Mouse (Mus musculus) splenic B cell, adult 2 months (primary cell): ENCODE results near the gene Tbc1d16.

Source experiments
- DNase-seq: peaks from one replicate; pipeline ENCODE4 v3.0.0-alpha.2; 2011; ENCODE audit warnings: low read depth, low spot score
- H3K27me3 ChIP-seq: 2 replicates; pipeline ENCODE4 v1.6.1; 2012; ENCODE audit warnings: mild to moderate bottlenecking, low read length, moderate library complexity, mixed read lengths; ENCODE audit not compliant: control insufficient read depth, poor library complexity, insufficient read depth, severe bottlenecking
- H3K36me3 ChIP-seq: 2 replicates; pipeline ENCODE4 v1.6.1; 2012; ENCODE audit warnings: mild to moderate bottlenecking, low read length, moderate library complexity, mixed read lengths; ENCODE audit not compliant: control insufficient read depth, poor library complexity, insufficient read depth, severe bottlenecking

Gene Tbc1d16

GRCm38 (mm10) chr11:119181861-119182395 lies 46.4 kb downstream of the Tbc1d16 start:
- DNase-seq = no peak
- Histone ChIP-seq H3K36me3 (no peaks in the 10 kb centered on the region), H3K27me3 (no peaks in the 10 kb centered on the region)

GRCm38 (mm10) chr11:119180824-119181582 lies 47.3 kb downstream of the Tbc1d16 start:
- DNase-seq = no peak

GRCm38 (mm10) chr11:119178317-119178716 lies 50.0 kb downstream of the Tbc1d16 start:
- Histone ChIP-seq H3K27me3 (no peaks in the 10 kb centered on the region), H3K36me3 (no peaks in the 10 kb centered on the region)
- DNase-seq = no peak

More at GRCm38 (mm10) chr11:119180824-119181582, 47.3 kb downstream of the Tbc1d16 start:
- Histone ChIP-seq H3K36me3 (no peaks in the 10 kb centered on the region), H3K27me3 (no peaks in the 10 kb centered on the region)

- DNase-seq = no peak
- no peaks in the 10 kb centered on the region for H3K27me3 ChIP-seq
- no peaks in the 10 kb centered on the region for H3K36me3 ChIP-seq
Measured at GRCm38 (mm10) chr11:119176389-119177179, 51.7 kb downstream of the Tbc1d16 start.

GRCm38 (mm10) chr11:119171588-119171987 lies 56.7 kb downstream of the Tbc1d16 start:
- Histone ChIP-seq H3K36me3 (no peaks in the 10 kb centered on the region), H3K27me3 (no peaks in the 10 kb centered on the region)
- no peak for DNase-seq

GRCm38 (mm10) chr11:119168851-119169250 lies 59.4 kb downstream of the Tbc1d16 start:
- H3K36me3 ChIP-seq = no peaks in the 10 kb centered on the region
- no peaks in the 10 kb centered on the region for H3K27me3 ChIP-seq
- no peak for DNase-seq

GRCm38 (mm10) chr11:119165995-119166394 lies 62.3 kb downstream of the Tbc1d16 start:
- H3K27me3 ChIP-seq = no peaks in the 10 kb centered on the region
- peak; percentile 80 for DNase-seq
- no peaks in the 10 kb centered on the region for H3K36me3 ChIP-seq

- H3K27me3 ChIP-seq = no peaks in the 10 kb centered on the region
- no peak for DNase-seq
Measured at GRCm38 (mm10) chr11:119164375-119164774, 63.9 kb downstream of the Tbc1d16 start.

GRCm38 (mm10) chr11:119163734-119163992 lies 64.6 kb downstream of the Tbc1d16 start:
- H3K27me3 ChIP-seq = no peaks in the 10 kb centered on the region
- no peaks in the 10 kb centered on the region for H3K36me3 ChIP-seq
- peak; percentile 13 for DNase-seq

More at GRCm38 (mm10) chr11:119164375-119164774, 63.9 kb downstream of the Tbc1d16 start:
- no peaks in the 10 kb centered on the region for H3K36me3 ChIP-seq

- peak; percentile 70 for DNase-seq
- Histone ChIP-seq H3K27me3 (no peaks in the 10 kb centered on the region), H3K36me3 (no peaks in the 10 kb centered on the region)
Measured at GRCm38 (mm10) chr11:119162959-119163733, 65.2 kb downstream of the Tbc1d16 start.

- DNase-seq = no peak
- Histone ChIP-seq H3K27me3 (no peaks in the 10 kb centered on the region), H3K36me3 (no peaks in the 10 kb centered on the region)
Measured at GRCm38 (mm10) chr11:119161665-119162064, 66.6 kb downstream of the Tbc1d16 start.

- no peaks in the 10 kb centered on the region for H3K27me3 ChIP-seq
- DNase-seq = peak; percentile 45
- no peaks in the 10 kb centered on the region for H3K36me3 ChIP-seq
Measured at GRCm38 (mm10) chr11:119160050-119160449, 68.2 kb downstream of the Tbc1d16 start.

- peak; percentile 23 for DNase-seq
Measured at GRCm38 (mm10) chr11:119159496-119159895, 68.8 kb downstream of the Tbc1d16 start.

GRCm38 (mm10) chr11:119157377-119158189 lies 70.7 kb downstream of the Tbc1d16 start:
- peak; percentile 28 for DNase-seq

More at GRCm38 (mm10) chr11:119159496-119159895, 68.8 kb downstream of the Tbc1d16 start:
- Histone ChIP-seq H3K36me3 (no peaks in the 10 kb centered on the region), H3K27me3 (no peaks in the 10 kb centered on the region)

More at GRCm38 (mm10) chr11:119157377-119158189, 70.7 kb downstream of the Tbc1d16 start:
- Histone ChIP-seq H3K27me3 (no peaks in the 10 kb centered on the region), H3K36me3 (no peaks in the 10 kb centered on the region)
